Mouse (Mus musculus) ES-CJ7 (cell line): ENCODE results near the gene Mb21d2.
A peak's percentile ranks its signal among the peaks of the same experiment; 100 is the strongest.

Experiments used
- DNase-seq: peaks from one replicate; pipeline ENCODE4 v3.0.0; 2011; ENCODE audit warnings: low read depth, low spot score

The Mb21d2 gene

GRCm38 (mm10) chr16:28793115-28793514 is 136.4 kb downstream of the Mb21d2 start:
- DNase-seq: peak; percentile 67
